Mouse (Mus musculus): Measurements from ENCODE around the gene Gm12569. TPM values are rescaled to one million over a fixed set of nuclear protein-coding genes. Genes with fewer than 3 reads are reported as not detected.

Gm12569 gene
- polyA plus RNA-seq (2016; fragmentation: Nextera tagmentation; extraction: Ambion mirVana), result not detected in 2 replicates

GRCm38 (mm10) chr11:51220308-51220707 is at the start of gene Gm12569:
TSS of gene Gm12569 (plus strand) at chr11:51220473.
- 77% methylated on average over 11 of the region's 11 CpGs for WGBS (ENCODE audit: insufficient replicate concordance)
- Histone ChIP-seq H3K9ac (no peak within 1 kb of the TSS), H3K27ac (no peak within 1 kb of the TSS), H3K4me1 (no peaks in the 10 kb centered on the region), H3K27me3 (replicated peaks) (no peaks in the 10 kb centered on the region), H3K4me3 (no peak within 1 kb of the TSS), H3K9me3 (replicated peaks) (no peaks in the 10 kb centered on the region), H3K36me3 (no peaks in the 10 kb centered on the region), H3K4me2 (no peak within 1 kb of the TSS)
- no peak for ATAC-seq

GRCm38 (mm10) chr11:51202726-51203125 is 17.5 kb upstream of the Gm12569 start:
- WGBS (ENCODE audit: insufficient replicate concordance), result 67% methylated on average over 5 of the region's 5 CpGs
- no peaks in the 10 kb centered on the region for H3K27me3 ChIP-seq (replicated peaks)
- H3K4me1 ChIP-seq, result no peaks in the 10 kb centered on the region
- no peak overlapping the region for H3K4me2 ChIP-seq
- no peak overlapping the region for H3K27ac ChIP-seq
- H3K9me3 ChIP-seq (replicated peaks), result no peaks in the 10 kb centered on the region
- ATAC-seq, result no peak
- no peak overlapping the region for H3K4me3 ChIP-seq
- H3K36me3 ChIP-seq, result no peaks in the 10 kb centered on the region
- H3K9ac ChIP-seq, result no peak overlapping the region

- ATAC-seq, result no peak
- H3K27ac ChIP-seq, result no peak overlapping the region
- H3K27me3 ChIP-seq (replicated peaks), result no peaks in the 10 kb centered on the region
- H3K4me3 ChIP-seq, result no peak overlapping the region
- H3K4me1 ChIP-seq, result no peaks in the 10 kb centered on the region
- no peaks in the 10 kb centered on the region for H3K36me3 ChIP-seq
- WGBS (ENCODE audit: insufficient replicate concordance), result 59% methylated on average over 3 of the region's 3 CpGs
- H3K9me3 ChIP-seq (replicated peaks), result no peaks in the 10 kb centered on the region
- no peak overlapping the region for H3K4me2 ChIP-seq
- no peak overlapping the region for H3K9ac ChIP-seq
These were observed 12.5 kb upstream of the Gm12569 start for GRCm38 (mm10) chr11:51207758-51208157.

- Histone ChIP-seq H3K27ac (no peak overlapping the region), H3K4me2 (no peak overlapping the region), H3K9ac (no peak overlapping the region), H3K4me1 (no peaks in the 10 kb centered on the region), H3K4me3 (no peak overlapping the region), H3K27me3 (replicated peaks) (no peaks in the 10 kb centered on the region), H3K9me3 (replicated peaks) (no peaks in the 10 kb centered on the region), H3K36me3 (no peaks in the 10 kb centered on the region)
- ATAC-seq, result no peak
- WGBS (ENCODE audit: insufficient replicate concordance), result 61% methylated on average over 5 of the region's 5 CpGs
These were observed 8.8 kb upstream of the Gm12569 start for GRCm38 (mm10) chr11:51211426-51211825.

GRCm38 (mm10) chr11:51214021-51214420 is 6.3 kb upstream of the Gm12569 start:
- no peaks in the 10 kb centered on the region for H3K9me3 ChIP-seq (replicated peaks)
- 69% methylated on average over 7 of the region's 7 CpGs for WGBS (ENCODE audit: insufficient replicate concordance)

GRCm38 (mm10) chr11:51219396-51219980 is 785 bp upstream of the Gm12569 start:
- 69% methylated on average over 12 of the region's 12 CpGs for WGBS (ENCODE audit: insufficient replicate concordance)

More at GRCm38 (mm10) chr11:51214021-51214420, 6.3 kb upstream of the Gm12569 start:
- ATAC-seq, result no peak
- Histone ChIP-seq H3K9ac (no peak overlapping the region), H3K4me2 (no peak overlapping the region), H3K4me3 (no peak overlapping the region), H3K4me1 (no peaks in the 10 kb centered on the region), H3K27me3 (replicated peaks) (no peaks in the 10 kb centered on the region), H3K27ac (no peak overlapping the region), H3K36me3 (no peaks in the 10 kb centered on the region)

GRCm38 (mm10) chr11:51227104-51227503 is 6.8 kb downstream of the Gm12569 start:
- Histone ChIP-seq H3K4me2 (no peak overlapping the region), H3K27ac (no peak overlapping the region), H3K9me3 (replicated peaks) (no peaks in the 10 kb centered on the region), H3K4me1 (no peaks in the 10 kb centered on the region), H3K36me3 (no peaks in the 10 kb centered on the region), H3K27me3 (replicated peaks) (no peaks in the 10 kb centered on the region), H3K9ac (no peak overlapping the region), H3K4me3 (no peak overlapping the region)
- WGBS (ENCODE audit: insufficient replicate concordance), result 81% methylated on average over 4 of the region's 4 CpGs
- no peak for ATAC-seq

More at GRCm38 (mm10) chr11:51219396-51219980, 785 bp upstream of the Gm12569 start:
- H3K27me3 ChIP-seq (replicated peaks), result no peaks in the 10 kb centered on the region
- H3K27ac ChIP-seq, result no peak overlapping the region
- no peaks in the 10 kb centered on the region for H3K9me3 ChIP-seq (replicated peaks)
- ATAC-seq, result no peak
- H3K36me3 ChIP-seq, result no peaks in the 10 kb centered on the region
- no peak overlapping the region for H3K9ac ChIP-seq
- H3K4me1 ChIP-seq, result no peaks in the 10 kb centered on the region
- H3K4me2 ChIP-seq, result no peak overlapping the region
- no peak overlapping the region for H3K4me3 ChIP-seq

GRCm38 (mm10) chr11:51234626-51235025 is 14.4 kb downstream of the Gm12569 start:
- Histone ChIP-seq H3K27ac (no peak overlapping the region), H3K9ac (no peak overlapping the region), H3K27me3 (replicated peaks) (peaks cover 3% of the 10 kb centered on the region; the same call in 1 of the 2 replicates), H3K36me3 (no peaks in the 10 kb centered on the region), H3K4me2 (no peak overlapping the region), H3K4me3 (no peak overlapping the region), H3K4me1 (no peaks in the 10 kb centered on the region), H3K9me3 (replicated peaks) (no peaks in the 10 kb centered on the region)
- no peak for ATAC-seq
- 66% methylated on average over 9 of the region's 9 CpGs for WGBS (ENCODE audit: insufficient replicate concordance)

- H3K9ac ChIP-seq, result no peak overlapping the region
- no peaks in the 10 kb centered on the region for H3K27me3 ChIP-seq (replicated peaks)
- H3K4me2 ChIP-seq, result no peak overlapping the region
- H3K27ac ChIP-seq, result no peak overlapping the region
- no peaks in the 10 kb centered on the region for H3K36me3 ChIP-seq
- H3K4me3 ChIP-seq, result no peak overlapping the region
- WGBS (ENCODE audit: insufficient replicate concordance), result 55% methylated on average over 2 of the region's 2 CpGs
- no peaks in the 10 kb centered on the region for H3K4me1 ChIP-seq
- no peaks in the 10 kb centered on the region for H3K9me3 ChIP-seq (replicated peaks)
- no peak for ATAC-seq
These were observed 22.6 kb downstream of the Gm12569 start for GRCm38 (mm10) chr11:51242897-51243296.

- H3K27ac ChIP-seq, result no peak overlapping the region
- no peak for ATAC-seq
- H3K4me2 ChIP-seq, result no peak overlapping the region
- H3K9ac ChIP-seq, result no peak overlapping the region
- peaks cover 5% of the 10 kb centered on the region for H3K4me1 ChIP-seq
- WGBS (ENCODE audit: insufficient replicate concordance), result 73% methylated on average over 4 of the region's 4 CpGs
- no peaks in the 10 kb centered on the region for H3K9me3 ChIP-seq (replicated peaks)
- H3K27me3 ChIP-seq (replicated peaks), result 0 out of 2 replicates have a peak, but pooled peaks cover 3% of the 10 kb centered on the region
- H3K36me3 ChIP-seq, result no peaks in the 10 kb centered on the region
- H3K4me3 ChIP-seq, result no peak overlapping the region
These were observed 36.7 kb downstream of the Gm12569 start for GRCm38 (mm10) chr11:51257006-51257405.

- peak within 1 kb of the TSS; percentile 87 for H3K4me3 ChIP-seq
- H3K27ac ChIP-seq, result peak within 1 kb of the TSS; percentile 95
- WGBS (ENCODE audit: insufficient replicate concordance), result 59% methylated on average over 3 of the region's 3 CpGs
These were observed 41.5 kb downstream of the Gm12569 start, which contains the start of gene Clk4 for GRCm38 (mm10) chr11:51261680-51262219. TSS of gene Clk4 (plus strand) at chr11:51261730.

GRCm38 (mm10) chr11:51262342-51263285 is 42.3 kb downstream of the Gm12569 start, which contains the start of gene BC049762:
TSS of gene BC049762 (minus strand) at chr11:51263046.
- ATAC-seq, result peak; percentile 94
- WGBS (ENCODE audit: insufficient replicate concordance), result 5% methylated on average over 57 of the region's 57 CpGs
- peak within 1 kb of the TSS; percentile 87 for H3K4me3 ChIP-seq
- peak within 1 kb of the TSS; percentile 95 for H3K27ac ChIP-seq
- peak within 1 kb of the TSS; percentile 96 for H3K9ac ChIP-seq
- peak within 1 kb of the TSS; percentile 91 for H3K4me2 ChIP-seq
- peaks cover 37% of the 10 kb centered on the region for H3K4me1 ChIP-seq
- H3K27me3 ChIP-seq (replicated peaks), result no peaks in the 10 kb centered on the region
- peaks cover 14% of the 10 kb centered on the region for H3K36me3 ChIP-seq
- H3K9me3 ChIP-seq (replicated peaks), result no peaks in the 10 kb centered on the region

More at GRCm38 (mm10) chr11:51261680-51262219, 41.5 kb downstream of the Gm12569 start, which contains the start of gene Clk4:
- Histone ChIP-seq H3K4me1 (peaks cover 36% of the 10 kb centered on the region), H3K36me3 (peaks cover 5% of the 10 kb centered on the region), H3K9me3 (replicated peaks) (no peaks in the 10 kb centered on the region), H3K27me3 (replicated peaks) (no peaks in the 10 kb centered on the region), H3K4me2 (peak within 1 kb of the TSS; percentile 91), H3K9ac (peak within 1 kb of the TSS; percentile 77)
- no peak for ATAC-seq

Data from liver, embryonic 12.5 days (tissue).